Mouse (Mus musculus) CD4-positive, CD25-positive, alpha-beta regulatory T cell, adult 9 weeks (primary cell): ENCODE results near the gene Selenot. TPM values are rescaled to one million over a fixed set of nuclear protein-coding genes. Genes with fewer than 3 reads are reported as not detected.

Experiments
- polyA plus RNA-seq: library from polyadenylated mRNA; unstranded; fragments of 100-300 nt; shearing (Covaris generic); gene quantifications from one replicate; pipeline ENCODE4 v1.2.1, GENCODE M21; 2017

Selenot gene
- 21.6 TPM for polyA plus RNA-seq

GRCm38 (mm10) chr3:58576137-58577066 lies at the start of gene Selenot:
Gene Selenot (plus strand): TSS chr3:58576636.

GRCm38 (mm10) chr3:58636406-58637295 lies 60.2 kb downstream of the Selenot start, which contains the start of gene Erich6:
Gene Erich6 (minus strand): TSS chr3:58637207.

Other genes with a start within 250 kb of the Selenot start
- 2.1 TPM for gene Tsc22d2, start 161.9 kb upstream of the Selenot start, polyA plus RNA-seq
- 36.1 TPM for gene Eif2a, start 50.8 kb upstream of the Selenot start, polyA plus RNA-seq
- gene Serp1, start 50.7 kb upstream of the Selenot start, polyA plus RNA-seq = 50.5 TPM
- gene Erich6, start 60.6 kb downstream of the Selenot start, polyA plus RNA-seq = not detected
- gene Siah2, start 115.8 kb downstream of the Selenot start, polyA plus RNA-seq = 1.3 TPM
- gene Mindy4b-ps, start 245.7 kb downstream of the Selenot start, polyA plus RNA-seq = not detected